Mouse (Mus musculus) cerebellum, adult 2 months (tissue): Measurements from ENCODE around the gene Fam84a. TPM values are rescaled to one million over a fixed set of nuclear protein-coding genes. Genes with fewer than 3 reads are reported as not detected.

ENCODE experiments used
- DNase-seq, 2 experiments: peaks; one replicate each; pipeline ENCODE4 v3.0.0; 2021
- H3K27ac ChIP-seq: fragments of 200-500 bp; 2 replicates; pipeline ENCODE4 v1.5.1; 2012; ENCODE audit warnings: low read length, control low read depth, inconsistent platforms; ENCODE audit not compliant: insufficient read depth
- H3K27me3 ChIP-seq: fragments of 200-500 bp; 2 replicates; pipeline ENCODE4 v1.6.1; 2012; ENCODE audit warnings: inconsistent platforms, mild to moderate bottlenecking, low read length, moderate library complexity; ENCODE audit not compliant: control insufficient read depth, insufficient read depth
- H3K4me1 ChIP-seq: fragments of 200-500 bp; 2 replicates; pipeline ENCODE4 v1.6.1; 2011; ENCODE audit warnings: low read length; ENCODE audit not compliant: control insufficient read depth, insufficient read depth
- H3K4me3 ChIP-seq: fragments of 200-500 bp; replicated peaks from 2 replicates; pipeline ENCODE3; 2011; ENCODE audit warnings: mild to moderate bottlenecking, low read depth, low read length, control low read depth; ENCODE audit not compliant: insufficient read depth
- CTCF ChIP-seq: fragments of 200-500 bp; IDR thresholded peaks from 2 replicates; pipeline ENCODE4 v1.5.1; 2011; ENCODE audit warnings: low read depth, mild to moderate bottlenecking, control low read depth, low read length, moderate library complexity, borderline replicate concordance; ENCODE audit not compliant: insufficient read depth
- POLR2A ChIP-seq: fragments of 200-500 bp; IDR thresholded peaks from 2 replicates; pipeline ENCODE4 v1.6.1; 2011; ENCODE audit warnings: low read length, control low read depth, borderline replicate concordance; ENCODE audit not compliant: insufficient read depth
- WGBS: fragments of 180-500 bp; shearing (Covaris S2); methylation state at CpG from one replicate; pipeline ENCODE4 v1.1.7; 2018; 5-methylcytosine and 5-hydroxymethylcytosine counted together
- polyA plus RNA-seq: library from polyadenylated mRNA; depleted of rRNA; stranded (reverse); fragments of >200 nt; gene quantifications from 2 replicates; pipeline ENCODE4 v1.2.3, GENCODE M21; 2012

Gene Fam84a
- polyA plus RNA-seq, 1 experiment: 16.7 TPM

DNA sequence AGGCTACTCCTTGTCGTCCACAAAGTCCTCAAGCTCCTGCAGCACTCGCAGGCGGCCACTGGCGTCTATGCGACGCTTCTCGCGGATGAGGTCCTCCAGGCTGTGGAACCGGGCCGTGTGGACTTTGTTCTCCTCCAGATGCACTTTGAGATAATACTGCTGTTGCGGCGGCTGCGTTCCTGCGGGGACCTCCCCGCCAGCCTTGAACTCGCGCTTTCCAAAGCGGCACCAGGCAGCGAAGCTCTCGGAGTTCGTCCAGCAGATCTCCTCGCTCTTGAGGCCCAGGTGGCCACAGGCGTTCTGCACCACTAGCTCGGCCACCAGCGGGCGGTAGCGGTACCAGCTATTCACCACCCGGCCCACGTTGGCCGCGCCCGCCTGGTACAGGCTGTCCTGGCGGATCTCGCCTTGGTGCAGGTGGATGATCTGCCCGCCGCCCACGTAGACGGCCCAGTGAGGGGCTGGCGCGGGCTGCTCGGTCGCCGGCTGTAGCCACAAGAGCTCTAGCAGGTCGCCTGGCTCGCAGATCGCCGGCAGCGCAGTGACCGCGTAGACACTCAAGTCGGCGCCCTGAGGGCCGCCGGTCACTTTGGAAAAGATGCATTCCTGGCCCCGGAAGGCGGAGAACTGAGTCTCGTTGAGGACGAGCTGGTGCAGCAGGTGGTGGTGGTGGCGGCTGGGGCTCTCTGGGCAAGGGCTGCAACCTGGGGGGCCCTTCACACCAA is 1.8 kb downstream of the Fam84a start:
- H3K4me3 ChIP-seq: peak overlapping the region; percentile 83
- TF ChIP-seq POLR2A (no peak; the same call in 1 of the 2 replicates), CTCF (peak; percentile 54; the same call in 1 of the 2 replicates)
- under 1% methylated on average over 59 of the region's 59 CpGs for WGBS

DNA sequence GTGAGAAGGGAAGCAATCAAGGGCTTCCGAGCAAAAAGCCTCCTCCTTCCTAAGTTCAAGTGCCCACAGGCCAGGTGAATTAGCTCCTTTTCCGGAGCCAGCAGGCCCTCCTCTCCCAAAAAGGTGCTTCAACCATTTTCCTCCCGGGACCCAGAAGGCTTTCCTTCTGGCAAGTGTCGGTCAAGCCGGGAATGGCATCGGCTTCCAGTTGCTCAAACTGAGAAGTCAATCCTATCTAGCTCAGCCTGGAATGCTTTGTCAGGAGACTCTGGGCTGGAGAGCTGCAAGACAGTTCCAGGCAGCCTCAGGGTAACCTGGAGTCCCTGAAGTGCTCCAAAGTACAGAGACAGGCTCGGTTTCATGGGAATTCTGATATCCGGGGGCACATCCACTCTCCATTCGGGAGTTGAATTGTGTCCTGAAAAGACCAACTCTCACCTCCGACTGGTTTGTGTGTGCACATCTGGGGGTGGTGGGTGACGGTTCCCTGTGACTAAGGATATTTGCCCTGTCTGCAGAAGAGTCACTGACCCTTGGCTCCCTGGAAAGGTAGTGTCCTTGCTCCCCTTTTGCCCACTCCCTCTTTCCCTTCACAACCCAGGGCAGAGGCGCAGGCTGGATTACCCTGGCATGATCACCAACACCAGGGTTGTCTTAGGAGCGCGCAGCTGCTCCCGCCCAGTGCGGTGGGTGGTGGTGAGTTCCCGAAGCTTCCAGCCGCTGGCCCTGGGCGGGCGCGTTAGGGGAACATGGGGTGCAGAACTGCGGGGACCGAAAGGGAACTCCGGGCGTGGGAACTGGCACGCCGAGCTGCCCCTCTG is 2.6 kb downstream of the Fam84a start:
- DNase-seq: peak; percentile 13 to 26
- WGBS: 25% methylated on average over 27 of the region's 27 CpGs
- H3K27me3 ChIP-seq: no peaks in the 10 kb centered on the region
- peak overlapping the region; percentile 83 for H3K4me3 ChIP-seq
- TF ChIP-seq POLR2A (no peak), CTCF (no peak)
- H3K4me1 ChIP-seq: peaks cover 4% of the 10 kb centered on the region; the same call in 1 of the 2 replicates
- H3K27ac ChIP-seq: no peak overlapping the region

More for the DNA sequence above, 1.8 kb downstream of the Fam84a start:
- Histone ChIP-seq H3K27ac (0 out of 2 replicates have a peak overlapping the region, but pooled peaks have one; percentile 29), H3K4me1 (peaks cover 4% of the 10 kb centered on the region; the same call in 1 of the 2 replicates), H3K27me3 (no peaks in the 10 kb centered on the region)
- peak; percentile 83 to 89 for DNase-seq

GRCm38 (mm10) chr12:14137046-14137445 is 14.8 kb downstream of the Fam84a start:
- H3K4me3 ChIP-seq: no peak overlapping the region
- 41% methylated on average over 1 of the region's 1 CpGs for WGBS
- TF ChIP-seq CTCF: no peak
- no peak for TF ChIP-seq POLR2A
- H3K27ac ChIP-seq: no peak overlapping the region
- H3K4me1 ChIP-seq: no peaks in the 10 kb centered on the region
- H3K27me3 ChIP-seq: no peaks in the 10 kb centered on the region
- DNase-seq: no peak

DNA sequence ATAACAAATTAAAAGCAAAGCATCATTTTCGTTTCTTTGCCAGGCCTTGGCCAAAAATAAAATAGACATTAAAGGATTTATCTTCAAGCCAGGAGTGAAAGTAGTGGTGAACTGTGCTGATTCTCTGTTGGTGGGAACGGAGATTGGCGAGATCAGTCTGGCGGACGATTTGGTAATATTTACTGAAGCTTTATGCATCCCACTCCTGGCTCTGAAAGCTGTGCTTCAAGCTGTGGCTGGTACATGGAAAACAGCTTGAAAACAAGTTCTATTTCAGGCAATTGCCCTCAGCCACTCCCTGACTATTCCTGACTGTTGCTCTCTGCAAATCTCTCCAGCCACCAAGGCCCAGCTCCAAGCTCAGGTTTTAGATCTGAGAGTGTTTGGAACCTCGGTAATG is 37.1 kb downstream of the Fam84a start:
- peak in 1 of 2 experiments; percentile 40 for DNase-seq
- H3K4me3 ChIP-seq: no peak overlapping the region
- H3K4me1 ChIP-seq: peaks cover 4% of the 10 kb centered on the region; the same call in 1 of the 2 replicates
- WGBS: 16% methylated on average over 6 of the region's 6 CpGs
- no peak for TF ChIP-seq POLR2A
- no peak for TF ChIP-seq CTCF
- no peak overlapping the region for H3K27ac ChIP-seq
- no peaks in the 10 kb centered on the region; the same call in 1 of the 2 replicates for H3K27me3 ChIP-seq

DNA sequence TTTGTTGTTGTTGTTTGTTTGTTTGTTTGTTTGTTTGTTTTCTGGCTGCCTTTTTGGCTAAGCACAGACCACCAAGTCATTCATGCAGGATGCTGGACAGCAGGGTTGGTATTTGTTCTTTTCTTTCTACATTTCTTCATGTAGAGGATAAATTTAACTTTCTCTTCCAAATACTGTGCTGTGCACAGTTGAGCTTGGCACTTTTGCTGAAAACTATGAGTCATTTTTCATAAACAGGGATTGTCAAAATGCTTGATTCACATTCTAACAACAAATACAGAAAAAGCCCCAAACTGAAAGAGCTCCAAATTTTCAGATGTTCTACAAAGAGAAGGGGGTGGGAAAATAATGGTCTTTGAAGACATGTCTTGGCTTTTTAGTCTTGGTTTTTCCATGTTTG is 54.9 kb downstream of the Fam84a start:
- no peak overlapping the region for H3K4me3 ChIP-seq
- TF ChIP-seq POLR2A (no peak), CTCF (no peak)
- DNase-seq: no peak
- no peaks in the 10 kb centered on the region for H3K27me3 ChIP-seq
- no peaks in the 10 kb centered on the region for H3K4me1 ChIP-seq
- no peak overlapping the region for H3K27ac ChIP-seq
